Mouse (Mus musculus) cortical plate, adult 2 months (tissue): ENCODE results near the gene Sult2b1. TPM values are rescaled to one million over a fixed set of nuclear protein-coding genes. Genes with fewer than 3 reads are reported as not detected.
A peak's percentile ranks its signal among the peaks of the same experiment; 100 is the strongest.

Experiments used
- H3K27ac ChIP-seq: fragments of 200-500 bp; 2 replicates; pipeline ENCODE4 v1.5.1; 2012; ENCODE audit warnings: low read length, control low read depth, inconsistent platforms; ENCODE audit not compliant: insufficient read depth
- H3K4me1 ChIP-seq: fragments of 200-500 bp; 2 replicates; pipeline ENCODE4 v1.6.1; 2011; ENCODE audit warnings: low read length; ENCODE audit not compliant: control insufficient read depth, insufficient read depth
- H3K4me3 ChIP-seq: fragments of 200-500 bp; 2 replicates; pipeline ENCODE4 v1.5.1; 2011; ENCODE audit warnings: mild to moderate bottlenecking, low read length, control low read depth; ENCODE audit not compliant: insufficient read depth
- CTCF ChIP-seq: fragments of 200-500 bp; IDR thresholded peaks from 2 replicates; pipeline ENCODE4 v1.5.1; 2011; ENCODE audit warnings: mild to moderate bottlenecking, control low read depth, low read length; ENCODE audit not compliant: insufficient read depth; ENCODE audit errors: extremely low read depth
- POLR2A ChIP-seq: fragments of 200-500 bp; IDR thresholded peaks from 2 replicates; pipeline ENCODE4 v1.6.1; 2011; ENCODE audit warnings: mild to moderate bottlenecking, low read length, control low read depth; ENCODE audit not compliant: insufficient read depth; ENCODE audit errors: extremely low read depth
- polyA plus RNA-seq: library from polyadenylated mRNA; depleted of rRNA; stranded (reverse); fragments of >200 nt; gene quantifications from 2 replicates; pipeline ENCODE4 v1.2.3, GENCODE M21; 2012

Gene Sult2b1
- polyA plus RNA-seq, 1 experiment = 26.6 TPM

GRCm38 (mm10) chr7:45793240-45793639, 8.8 kb upstream of the Sult2b1 start:
- peaks cover 2% of the 10 kb centered on the region; the same call in 1 of the 2 replicates for H3K4me1 ChIP-seq

DNA sequence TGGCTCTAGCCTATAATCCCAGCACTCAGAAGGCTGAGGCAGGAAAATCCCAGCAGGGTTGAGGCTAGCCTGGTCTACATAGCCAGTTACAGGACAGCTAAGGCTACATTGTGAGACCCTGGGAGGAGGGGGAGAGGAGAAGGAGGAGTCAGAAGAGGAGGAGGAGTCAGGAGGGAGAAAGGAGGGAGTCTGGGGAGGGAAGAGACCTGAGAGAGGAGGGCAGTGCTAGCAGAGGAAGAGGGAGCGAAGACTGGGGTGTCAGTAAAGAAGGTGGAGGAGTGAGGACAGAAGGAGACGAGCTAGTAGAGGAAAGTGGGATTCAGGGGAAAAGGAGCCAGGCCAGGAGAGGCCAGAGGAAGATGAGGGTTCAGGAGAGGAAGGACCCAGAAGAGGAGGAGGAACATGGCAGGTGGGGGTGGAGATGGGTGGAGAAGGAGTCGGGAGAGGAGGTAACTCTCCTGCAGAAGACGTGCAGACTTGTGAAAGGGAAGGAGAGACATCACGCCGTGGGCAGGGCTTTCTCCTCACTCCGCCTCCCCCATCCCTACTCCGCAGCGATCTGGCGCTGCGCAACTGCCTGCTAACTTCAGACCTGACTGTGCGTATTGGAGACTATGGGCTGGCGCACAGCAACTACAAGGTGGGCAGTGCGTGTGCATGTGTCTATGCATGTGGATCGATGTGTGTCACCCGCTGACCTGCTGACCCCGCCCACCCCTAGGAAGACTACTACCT, 7.5 kb upstream of the Sult2b1 start:
- no peaks in the 10 kb centered on the region for H3K4me1 ChIP-seq
- H3K27ac ChIP-seq = no peak overlapping the region
- no peak overlapping the region for H3K4me3 ChIP-seq
- TF ChIP-seq CTCF (no peak), POLR2A (0 out of 2 replicates have a peak, but pooled peaks have one; percentile 18)

More at GRCm38 (mm10) chr7:45793240-45793639, 8.8 kb upstream of the Sult2b1 start:
- Histone ChIP-seq H3K4me3 (no peak overlapping the region), H3K27ac (no peak overlapping the region)
- no peak for TF ChIP-seq CTCF

DNA sequence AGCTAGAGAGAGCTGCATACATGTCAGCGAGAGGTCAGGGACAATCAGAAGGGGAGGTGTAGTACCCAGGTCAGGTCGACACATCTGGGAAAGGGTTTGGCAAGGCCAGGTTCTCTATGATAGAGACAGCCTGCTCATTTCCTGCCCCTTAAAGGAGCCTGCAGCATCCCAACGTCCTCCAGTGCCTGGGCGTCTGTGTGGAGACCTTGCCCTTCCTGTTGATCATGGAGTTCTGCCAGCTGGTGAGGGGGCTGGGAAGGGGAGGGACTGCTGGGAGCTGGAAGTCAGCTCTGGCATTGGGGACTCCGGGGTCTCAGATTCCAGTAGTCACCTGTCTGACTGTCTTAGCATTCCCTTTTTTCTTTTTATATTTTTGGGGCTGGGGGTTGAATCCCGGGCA, 6.3 kb upstream of the Sult2b1 start:
- Histone ChIP-seq H3K4me3 (no peak overlapping the region), H3K27ac (no peak overlapping the region), H3K4me1 (no peaks in the 10 kb centered on the region)
- TF ChIP-seq POLR2A (no peak), CTCF (no peak)

- no peaks in the 10 kb centered on the region for H3K4me1 ChIP-seq
- peak overlapping the region; percentile 57; the same call in 1 of the 2 replicates for H3K4me3 ChIP-seq
- no peak for TF ChIP-seq POLR2A
- TF ChIP-seq CTCF = no peak
- H3K27ac ChIP-seq = no peak overlapping the region
Observed at GRCm38 (mm10) chr7:45787642-45788041, 3.2 kb upstream of the Sult2b1 start.

DNA sequence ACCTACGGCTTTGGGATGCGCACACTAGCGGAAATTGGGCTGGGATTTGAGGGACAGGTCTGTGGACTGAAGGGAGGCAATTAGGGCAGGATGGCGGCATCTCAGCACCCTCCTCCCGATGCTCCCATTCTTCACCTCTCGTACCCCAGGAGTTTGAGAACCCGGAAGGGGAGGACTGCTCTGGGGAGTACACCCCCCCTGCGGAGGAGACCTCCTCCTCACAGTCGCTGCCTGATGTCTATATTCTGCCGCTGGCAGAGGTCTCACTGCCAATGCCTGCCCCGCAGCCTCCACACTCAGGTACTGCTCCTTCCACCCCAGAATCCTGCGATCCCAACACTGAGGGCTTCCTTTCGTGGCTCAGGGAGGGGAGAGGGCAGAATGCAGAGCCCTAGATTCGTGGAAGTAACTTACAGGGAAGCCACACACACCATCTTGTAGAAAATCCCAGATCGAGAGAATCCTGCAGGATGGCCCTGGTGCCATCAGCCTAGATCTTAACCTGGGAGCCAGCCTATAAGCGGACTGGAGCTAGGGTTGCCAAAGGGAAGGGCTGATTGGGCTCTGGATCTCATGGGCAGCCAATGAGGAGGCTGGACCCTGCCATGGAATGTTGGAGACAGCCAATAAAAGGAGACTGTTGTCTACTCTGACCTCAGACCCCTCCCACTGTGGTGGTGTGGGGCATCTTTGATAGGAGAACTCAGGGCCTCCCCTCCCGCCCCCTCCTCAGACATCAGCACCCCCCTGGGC, 2.4 kb upstream of the Sult2b1 start:
- H3K27ac ChIP-seq = no peak overlapping the region
- TF ChIP-seq POLR2A (peak; percentile 81; the same call in 1 of the 2 replicates), CTCF (no peak)

GRCm38 (mm10) chr7:45786136-45786578, 1.7 kb upstream of the Sult2b1 start:
- peak overlapping the region; percentile 57 for H3K4me3 ChIP-seq
- H3K27ac ChIP-seq = no peak overlapping the region
- H3K4me1 ChIP-seq = no peaks in the 10 kb centered on the region
- no peak for TF ChIP-seq POLR2A
- TF ChIP-seq CTCF = no peak

More for the DNA sequence above, 2.4 kb upstream of the Sult2b1 start:
- H3K4me1 ChIP-seq = no peaks in the 10 kb centered on the region
- H3K4me3 ChIP-seq = peak overlapping the region; percentile 57

- Histone ChIP-seq H3K4me1 (no peaks in the 10 kb centered on the region), H3K27ac (no peak overlapping the region), H3K4me3 (peak overlapping the region; percentile 57)
- TF ChIP-seq POLR2A (no peak), CTCF (no peak)
Observed at GRCm38 (mm10) chr7:45785388-45786135, 1.1 kb upstream of the Sult2b1 start.

DNA sequence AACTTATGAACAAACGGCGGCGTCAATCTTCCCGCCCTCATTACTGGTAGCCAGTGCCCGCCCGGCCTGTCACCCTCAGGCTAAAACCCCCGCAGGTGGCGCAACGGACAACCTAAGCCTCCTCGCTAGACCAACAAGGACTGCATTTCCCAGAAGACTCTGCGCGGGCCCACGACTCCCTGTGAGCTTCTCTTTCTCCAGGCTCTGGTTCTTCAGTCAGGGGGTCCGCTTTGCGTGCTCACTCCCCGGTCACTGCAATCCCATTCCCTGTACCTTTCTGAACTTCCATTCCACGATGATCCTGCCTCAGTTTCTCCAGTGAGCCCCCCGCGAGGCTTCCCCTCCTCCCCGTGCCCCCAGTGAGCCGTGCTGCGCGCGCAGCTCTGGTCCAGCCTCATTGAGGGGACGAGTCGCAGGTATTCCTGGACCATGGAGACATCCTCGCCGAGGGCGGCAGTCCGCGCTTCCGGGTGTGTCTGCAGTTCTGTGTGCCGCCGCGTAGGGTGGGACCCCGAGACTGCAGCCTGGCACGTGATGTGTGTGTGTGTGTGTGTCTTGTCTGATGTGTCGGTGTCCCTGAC, 868 bp downstream of the Sult2b1 start, which contains the start of gene Lmtk3:
Gene Lmtk3, plus strand, starts transcription at position 228 of the 581 bp plus-strand sequence.
- H3K4me1 ChIP-seq = no peaks in the 10 kb centered on the region
- peak within 1 kb of the TSS; percentile 57 for H3K4me3 ChIP-seq
- H3K27ac ChIP-seq = peak within 1 kb of the TSS; percentile 35
- TF ChIP-seq POLR2A (peak; percentile 57), CTCF (0 out of 2 replicates have a peak, but pooled peaks have one; percentile 11)

DNA sequence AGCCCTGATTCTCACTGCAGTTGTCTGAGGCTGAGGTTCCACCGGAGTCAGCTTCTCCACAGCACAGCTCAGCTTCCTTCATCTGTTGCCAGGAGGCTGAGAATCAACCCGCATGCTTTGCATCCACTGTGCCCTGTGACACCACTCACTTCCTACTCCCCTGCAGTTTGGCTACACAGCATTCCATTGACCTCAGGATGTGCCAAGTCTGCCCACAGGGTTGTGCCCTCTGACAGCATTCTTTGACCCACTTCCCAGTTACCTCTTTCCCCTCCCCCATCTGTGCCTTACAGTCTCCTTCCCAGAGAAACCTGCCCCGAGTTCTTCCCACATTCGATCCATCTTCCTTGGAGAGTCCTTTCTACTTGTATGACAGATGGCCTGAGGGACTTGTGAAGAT, 2.2 kb downstream of the Sult2b1 start:
- Histone ChIP-seq H3K27ac (no peak overlapping the region), H3K4me1 (no peaks in the 10 kb centered on the region), H3K4me3 (no peak overlapping the region)
- no peak for TF ChIP-seq POLR2A
- no peak for TF ChIP-seq CTCF
